Mouse (Mus musculus) cerebellum, adult 18-20 months (tissue): Measurements from ENCODE around the gene Bdh2.

ENCODE experiments used
- DNase-seq, 2 experiments: peaks; one replicate each; pipeline ENCODE4 v3.0.0; 2021

Bdh2 gene

GRCm38 (mm10) chr3:135300081-135300480 is 19.1 kb downstream of the Bdh2 start:
- no peak for DNase-seq

- DNase-seq, result no peak
Observed at GRCm38 (mm10) chr3:135304060-135304459, 23.0 kb downstream of the Bdh2 start.

- no peak for DNase-seq
Observed at GRCm38 (mm10) chr3:135304566-135304965, 23.5 kb downstream of the Bdh2 start.

GRCm38 (mm10) chr3:135307411-135308259 is 26.6 kb downstream of the Bdh2 start, which contains the start of gene Slc9b2:
TSS of gene Slc9b2 (plus strand) at chr3:135307700.
- DNase-seq, result no peak

GRCm38 (mm10) chr3:135312916-135313491 is 32.0 kb downstream of the Bdh2 start:
- DNase-seq, result no peak

GRCm38 (mm10) chr3:135313727-135314126 is 32.7 kb downstream of the Bdh2 start:
- no peak for DNase-seq

- DNase-seq, result no peak
Observed at GRCm38 (mm10) chr3:135314811-135315210, 33.8 kb downstream of the Bdh2 start.

GRCm38 (mm10) chr3:135315720-135316425 is 34.9 kb downstream of the Bdh2 start:
- DNase-seq, result no peak

- no peak for DNase-seq
Observed at GRCm38 (mm10) chr3:135318331-135318730, 37.3 kb downstream of the Bdh2 start.

GRCm38 (mm10) chr3:135324354-135324753 is 43.3 kb downstream of the Bdh2 start:
- DNase-seq, result no peak

- DNase-seq, result no peak
Observed at GRCm38 (mm10) chr3:135327176-135327575, 46.2 kb downstream of the Bdh2 start.

- no peak for DNase-seq
Observed at GRCm38 (mm10) chr3:135327601-135328000, 46.6 kb downstream of the Bdh2 start.

- DNase-seq, result peak; percentile 7 to 18
Observed at GRCm38 (mm10) chr3:135328560-135328959, 47.5 kb downstream of the Bdh2 start.

- no peak for DNase-seq
Observed at GRCm38 (mm10) chr3:135332691-135333090, 51.7 kb downstream of the Bdh2 start.

- no peak for DNase-seq
Observed at GRCm38 (mm10) chr3:135333763-135334162, 52.7 kb downstream of the Bdh2 start.

GRCm38 (mm10) chr3:135347739-135348264 is 66.8 kb downstream of the Bdh2 start, which contains the start of gene Slc9b1:
TSS of gene Slc9b1 (plus strand) at chr3:135348029.
- DNase-seq, result no peak

- DNase-seq, result no peak
Observed at GRCm38 (mm10) chr3:135349022-135349421, 68.0 kb downstream of the Bdh2 start.

GRCm38 (mm10) chr3:135351857-135352256 is 70.8 kb downstream of the Bdh2 start:
- DNase-seq, result no peak
